Comparison of ENCODE assay signal across 8 mouse cellular contexts in the genomic region with DNA sequence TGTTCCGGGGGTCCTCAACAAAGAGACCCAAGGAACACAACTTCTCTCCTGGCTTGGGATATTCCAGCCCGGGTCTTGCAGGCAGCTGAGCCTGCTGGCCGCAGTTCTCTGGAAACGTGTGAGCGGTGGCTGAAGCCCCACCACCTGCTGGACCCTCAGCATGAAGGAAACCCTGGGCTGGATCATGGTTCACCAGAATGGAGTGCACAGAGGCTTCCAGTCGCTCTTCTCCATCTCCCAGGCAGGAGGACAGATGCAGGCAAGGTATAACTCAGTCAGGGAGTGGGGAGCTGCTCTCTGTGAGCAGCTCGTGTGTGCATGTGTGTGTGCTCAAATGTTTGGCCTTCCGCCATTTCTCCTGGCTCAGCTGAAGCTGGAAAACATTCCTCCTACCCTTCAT. TPM values are rescaled to one million over a fixed set of nuclear protein-coding genes. Genes with fewer than 3 reads are reported as not detected.
DNase-seq lines count a peak whose midpoint lies in the region; ATAC-seq lines count a peak whose summit lies in the region.

No protein-coding gene starts in this region.

- peak; percentile 88 for ATAC-seq in embryonic facial prominence, embryonic 14.5 days (ENCODE audit: low read depth)
- peak; percentile 49; the same call in 1 of the 2 replicates for ATAC-seq in heart, embryonic 14.5 days (ENCODE audit: insufficient number of reproducible peaks, insufficient read depth, low FRiP score, low read depth)
- 0 out of 2 replicates have a peak, but pooled peaks have one; percentile 31 for ATAC-seq in kidney, embryonic 15.5 days (replicated peaks; ENCODE audit: low FRiP score)
- no peak for ATAC-seq in liver, embryonic 13.5 days (ENCODE audit: low read depth)
- ATAC-seq in neural tube, embryonic 13.5 days (ENCODE audit: low read depth) = peak; percentile 13; the same call in 1 of the 2 replicates

- H3K4me2 ChIP-seq in embryonic facial prominence, embryonic 14.5 days (ENCODE audit: low read depth, low read length) = 0 out of 2 replicates have a peak overlapping the region, but pooled peaks have one; percentile 15
- H3K4me2 ChIP-seq in heart, embryonic 14.5 days (ENCODE audit: low read length) = no peak overlapping the region
- H3K4me2 ChIP-seq in kidney, embryonic 15.5 days = no peak overlapping the region
- no peak overlapping the region for H3K4me2 ChIP-seq in liver, embryonic 13.5 days
- H3K4me2 ChIP-seq in neural tube, embryonic 13.5 days = peak overlapping the region; percentile 31

- DNase-seq in urinary bladder, postnatal 10 days (ENCODE audit: low spot score) = peak; percentile 36
- no peak for DNase-seq in urinary bladder, adult 2 months (ENCODE audit: low spot score)
- peak; percentile 94 for DNase-seq in embryonic facial prominence, embryonic 14.5 days (ENCODE audit: low spot score)
- DNase-seq in liver, embryonic 13.5 days = peak; percentile 29
- DNase-seq in thymus, postnatal 25 days = peak; percentile 43

- H3K27me3 ChIP-seq in embryonic facial prominence, embryonic 14.5 days (replicated peaks; ENCODE audit: control insufficient read depth, insufficient read depth, low read length) = peaks cover 43% of the 10 kb centered on the region
- H3K27me3 ChIP-seq in heart, embryonic 14.5 days (ENCODE audit: control insufficient read depth, insufficient read depth, low read length) = peaks cover 89% of the 10 kb centered on the region
- H3K27me3 ChIP-seq in kidney, embryonic 15.5 days = peaks cover 97% of the 10 kb centered on the region
- H3K27me3 ChIP-seq in liver, embryonic 13.5 days = peaks cover 100% of the 10 kb centered on the region
- peaks cover 21% of the 10 kb centered on the region; the same call in 1 of the 2 replicates for H3K27me3 ChIP-seq in neural tube, embryonic 13.5 days

- no peak overlapping the region for H3K9ac ChIP-seq in embryonic facial prominence, embryonic 14.5 days (ENCODE audit: low read depth, low read length)
- no peak overlapping the region for H3K9ac ChIP-seq in heart, embryonic 14.5 days (ENCODE audit: low read length)
- no peak overlapping the region for H3K9ac ChIP-seq in kidney, embryonic 15.5 days
- H3K9ac ChIP-seq in liver, embryonic 13.5 days = no peak overlapping the region
- 0 out of 2 replicates have a peak overlapping the region, but pooled peaks have one; percentile 17 for H3K9ac ChIP-seq in neural tube, embryonic 13.5 days

- H3K9me3 ChIP-seq in embryonic facial prominence, embryonic 14.5 days (ENCODE audit: control insufficient read depth, low read length) = no peaks in the 10 kb centered on the region
- no peaks in the 10 kb centered on the region for H3K9me3 ChIP-seq in heart, embryonic 14.5 days (ENCODE audit: control insufficient read depth, low read length)
- H3K9me3 ChIP-seq in kidney, embryonic 15.5 days (replicated peaks) = no peaks in the 10 kb centered on the region
- H3K9me3 ChIP-seq in liver, embryonic 13.5 days (replicated peaks) = no peaks in the 10 kb centered on the region
- H3K9me3 ChIP-seq in neural tube, embryonic 13.5 days = no peaks in the 10 kb centered on the region

- WGBS in embryonic facial prominence, embryonic 14.5 days = 18% methylated on average over 7 of the region's 8 CpGs
- 6% methylated on average over 8 of the region's 8 CpGs for WGBS in heart, embryonic 14.5 days
- 12% methylated on average over 8 of the region's 8 CpGs for WGBS in kidney, embryonic 15.5 days
- whole genome bisulfite sequencing in liver, embryonic 13.5 days (ENCODE audit: insufficient replicate concordance) = 11% methylated on average over 8 of the region's 8 CpGs
- 11% methylated on average over 8 of the region's 8 CpGs for whole genome bisulfite sequencing in neural tube, embryonic 13.5 days

- H3K27ac ChIP-seq in embryonic facial prominence, embryonic 14.5 days (replicated peaks; ENCODE audit: low read depth, low read length) = no peak overlapping the region
- no peak overlapping the region for H3K27ac ChIP-seq in heart, embryonic 14.5 days (replicated peaks in 1 of 2; ENCODE audit: control insufficient read depth in 1 of 2, insufficient read depth in 1 of 2, low read depth in 2 of 2, low read length in 2 of 2)
- H3K27ac ChIP-seq in kidney, embryonic 15.5 days = no peak overlapping the region
- no peak overlapping the region for H3K27ac ChIP-seq in liver, embryonic 13.5 days
- 0 out of 2 replicates have a peak overlapping the region, but pooled peaks have one; percentile 23 for H3K27ac ChIP-seq in neural tube, embryonic 13.5 days (replicated peaks)

- peaks cover 33% of the 10 kb centered on the region for H3K4me1 ChIP-seq in embryonic facial prominence, embryonic 14.5 days (ENCODE audit: control insufficient read depth, insufficient read depth, low read length)
- H3K4me1 ChIP-seq in heart, embryonic 14.5 days (ENCODE audit: control insufficient read depth in 2 of 2, insufficient read depth in 2 of 2, low read length in 2 of 2) = peaks cover 6 to 13% of the 10 kb centered on the region in 2 experiments; a peak in 3 of 4 replicates
- peaks cover 48% of the 10 kb centered on the region for H3K4me1 ChIP-seq in kidney, embryonic 15.5 days
- peaks cover 9% of the 10 kb centered on the region; the same call in 1 of the 2 replicates for H3K4me1 ChIP-seq in liver, embryonic 13.5 days (replicated peaks)
- H3K4me1 ChIP-seq in neural tube, embryonic 13.5 days (replicated peaks) = peaks cover 100% of the 10 kb centered on the region

- no peak overlapping the region for H3K4me3 ChIP-seq in embryonic facial prominence, embryonic 14.5 days (ENCODE audit: low read depth, low read length)
- H3K4me3 ChIP-seq in heart, embryonic 14.5 days (ENCODE audit: control insufficient read depth in 1 of 2, insufficient read depth in 1 of 2, low read depth in 1 of 2, low read length in 2 of 2) = no peak overlapping the region
- H3K4me3 ChIP-seq in kidney, embryonic 15.5 days (replicated peaks) = 0 out of 2 replicates have a peak overlapping the region, but pooled peaks have one; percentile 1
- no peak overlapping the region for H3K4me3 ChIP-seq in liver, embryonic 13.5 days (replicated peaks)
- no peak overlapping the region for H3K4me3 ChIP-seq in neural tube, embryonic 13.5 days

- H3K36me3 ChIP-seq in embryonic facial prominence, embryonic 14.5 days (ENCODE audit: control insufficient read depth, insufficient read depth, low read length) = no peaks in the 10 kb centered on the region
- H3K36me3 ChIP-seq in heart, embryonic 14.5 days (ENCODE audit: control insufficient read depth, insufficient read depth, low read length) = no peaks in the 10 kb centered on the region
- no peaks in the 10 kb centered on the region for H3K36me3 ChIP-seq in kidney, embryonic 15.5 days
- H3K36me3 ChIP-seq in liver, embryonic 13.5 days = no peaks in the 10 kb centered on the region
- H3K36me3 ChIP-seq in neural tube, embryonic 13.5 days = no peaks in the 10 kb centered on the region

RNA-seq across cellular contexts. Expression of a gene that starts 7.3 kb away (rescaled TPM):
- 1.4 and 1.6 TPM in 2 replicates for polyA plus RNA-seq in urinary bladder, adult 2 months (2012; rRNA removed)
- 0.76 and 1.6 TPM in 2 replicates for polyA plus RNA-seq in embryonic facial prominence, embryonic 14.5 days (2014; fragmentation: Nextera tagmentation; extraction: Ambion mirVana)
- 0.22 TPM in 1 of 2 replicates, not detected in the other for polyA plus RNA-seq in heart, embryonic 14.5 days (2014; fragmentation: Nextera tagmentation; extraction: Ambion mirVana)
- polyA plus RNA-seq in kidney, embryonic 15.5 days (2015; fragmentation: Nextera tagmentation; extraction: Ambion mirVana) = 0.83 and 0.85 TPM in 2 replicates
- 0.01 TPM in 1 of 2 replicates, not detected in the other for polyA plus RNA-seq in liver, embryonic 13.5 days (2015; fragmentation: Nextera tagmentation; extraction: Ambion mirVana)
- 5.7 and 7.0 TPM in 2 replicates for polyA plus RNA-seq in neural tube, embryonic 13.5 days (2015; fragmentation: Nextera tagmentation; extraction: Ambion mirVana)

Comparison
In these comparisons a context has a peak if more than half of its experiments do, and no peak if none do; other contexts are left out.
1. H3K4me2 ChIP-seq: peak in embryonic facial prominence, embryonic 14.5 days (single experiment) and neural tube, embryonic 13.5 days (single experiment); none in heart, embryonic 14.5 days (single experiment), kidney, embryonic 15.5 days (single experiment) and liver, embryonic 13.5 days (single experiment).